Mouse (Mus musculus) heart, postnatal 0 days (tissue): ENCODE measurements around the gene Siae.

Source experiments
- CTCF ChIP-seq: IDR thresholded peaks from 2 replicates; pipeline ENCODE4 v1.5.1; 2016; ENCODE audit warnings: antibody characterized with exemption, control low read depth, low read depth
- EP300 ChIP-seq: IDR thresholded peaks from 2 replicates; pipeline ENCODE4 v1.6.1; 2016; ENCODE audit warnings: antibody characterized with exemption, low read depth

- TF ChIP-seq EP300 (no peak), CTCF (no peak)
These were observed 45.2 kb downstream of the Siae start for GRCm38 (mm10) chr9:37600538-37601205.
